Comparison of ENCODE assay signal across 16 mouse cellular contexts in the genomic region with DNA sequence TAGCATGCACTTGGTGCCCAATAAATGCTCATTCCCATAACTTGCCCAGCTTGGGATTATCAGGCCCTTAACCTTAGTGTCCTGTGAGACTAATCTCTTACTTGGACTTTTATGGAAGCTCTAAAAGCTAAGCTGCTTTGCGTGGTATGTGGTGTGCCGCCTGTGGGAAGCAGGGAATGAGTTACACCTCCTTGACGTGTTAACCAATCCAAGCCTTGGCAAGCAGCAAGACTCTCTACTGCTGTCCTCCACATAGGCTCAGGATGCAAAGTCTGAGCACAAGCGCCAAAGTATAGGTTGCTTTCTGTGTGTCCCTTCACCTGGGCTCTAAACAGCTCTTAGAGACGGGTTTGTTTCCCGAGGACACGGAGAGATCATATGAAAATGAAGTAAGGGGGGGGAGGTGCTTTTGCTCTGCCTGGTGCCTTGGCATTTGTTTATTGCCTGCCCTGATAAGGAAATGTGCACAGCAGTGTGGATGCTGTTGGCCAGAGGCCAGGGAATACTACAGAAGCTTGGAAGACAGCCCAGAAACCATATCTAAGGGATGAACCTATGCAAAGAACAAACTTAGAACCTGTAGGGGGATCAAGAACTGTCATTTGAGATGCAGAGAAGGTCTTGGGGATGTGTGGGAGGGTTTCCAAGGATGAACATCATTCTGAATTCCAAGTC.
DNase-seq lines count a peak whose midpoint lies in the region; ATAC-seq and TF ChIP-seq lines count a peak whose summit lies in the region.
"Had no signal": no experiment of that assay in that cellular context is flagged by ENCODE, and none has a peak within 500 bp of the region (broad histone marks: within the 10 kb centered on the region; RNA-seq: fewer than 3 reads in every experiment).

No protein-coding gene starts in this region.

- 36% methylated on average over 7 of the region's 7 CpGs for WGBS in heart, postnatal 0 days

- no peaks in the 10 kb centered on the region; the same call in 1 of the 2 replicates for H3K4me1 ChIP-seq in heart, postnatal 0 days (ENCODE audit: control insufficient read depth, insufficient read depth)
- H3K4me1 ChIP-seq: hindbrain, embryonic 10.5 days; midbrain, embryonic 15.5 days had no signal

- TF ChIP-seq CTCF in heart, postnatal 0 days (IDR thresholded peaks at IDR 0.05; ENCODE audit: low read depth): no peak

- H3K4me3 ChIP-seq in heart, postnatal 0 days (ENCODE audit: low read depth, low read length): no peak overlapping the region
- H3K4me3 ChIP-seq: hindbrain, embryonic 10.5 days; midbrain, embryonic 15.5 days had no signal

- peak overlapping the region; percentile 35 for H3K4me2 ChIP-seq in heart, postnatal 0 days (ENCODE audit: low read depth, low read length)
- H3K4me2 ChIP-seq: midbrain, embryonic 15.5 days had no signal

- TF ChIP-seq EP300 in heart, postnatal 0 days (IDR thresholded peaks at IDR 0.05; ENCODE audit: low read depth): no peak

- peak; percentile 32 to 48 for DNase-seq in cerebellum, postnatal 14 days
- no peak for DNase-seq in cerebellum, adult 18-20 months
- DNase-seq in heart, postnatal 0 days (ENCODE audit: low spot score): peak; percentile 23
- DNase-seq in heart, adult 8-10 months (ENCODE audit: low spot score): no peak
- DNase-seq in right cerebral cortex, adult 18-20 months: peak; percentile 32
- DNase-seq in right cerebral cortex, postnatal 25 days: no peak
- DNase-seq: gastrocnemius, postnatal 14 days; kidney, adult 11 months; lung, postnatal 36 days; retina, postnatal 1 day; thymus, adult 18-20 months had no signal

- no peaks in the 10 kb centered on the region for H3K27me3 ChIP-seq in heart, postnatal 0 days (ENCODE audit: control insufficient read depth, insufficient read depth, low read length)
- H3K27me3 ChIP-seq: midbrain, embryonic 15.5 days had no signal

- H3K27ac ChIP-seq in heart, postnatal 0 days (ENCODE audit: low read depth): 0 out of 2 replicates have a peak overlapping the region, but pooled peaks have one; percentile 46
- H3K27ac ChIP-seq: hindbrain, embryonic 10.5 days; liver, embryonic 14.5 days; midbrain, embryonic 15.5 days had no signal

- ATAC-seq in heart, postnatal 0 days (ENCODE audit: insufficient read depth, low read depth): peak; percentile 66
- no peak for ATAC-seq in CD4-positive, CD25-positive, alpha-beta regulatory T cell, adult 4 months
- ATAC-seq: activated CD4-positive, CD25-positive, alpha-beta regulatory T cell, adult 4 months; midbrain, embryonic 15.5 days had no signal

- no peak overlapping the region for H3K9ac ChIP-seq in heart, postnatal 0 days (replicated peaks; ENCODE audit: low read depth, low read length)
- H3K9ac ChIP-seq: liver, embryonic 14.5 days; midbrain, embryonic 15.5 days had no signal

- H3K9me3 ChIP-seq in heart, postnatal 0 days (replicated peaks; ENCODE audit: control insufficient read depth, low read length): no peaks in the 10 kb centered on the region
- H3K9me3 ChIP-seq: hindbrain, embryonic 10.5 days; midbrain, embryonic 15.5 days had no signal

- no peaks in the 10 kb centered on the region for H3K36me3 ChIP-seq in heart, postnatal 0 days (replicated peaks; ENCODE audit: control insufficient read depth, insufficient read depth, low read length)
- H3K36me3 ChIP-seq: hindbrain, embryonic 10.5 days; midbrain, embryonic 15.5 days had no signal

Comparison
In these comparisons a context has a peak if more than half of its experiments do, and no peak if none do; other contexts are left out.
1. DNase-seq: peak in cerebellum, postnatal 14 days (2 of 2), heart, postnatal 0 days (single experiment) and right cerebral cortex, adult 18-20 months (single experiment); none in cerebellum, adult 18-20 months (0 of 2), heart, adult 8-10 months (single experiment) and right cerebral cortex, postnatal 25 days (single experiment).